Mouse (Mus musculus) induced T-regulatory cell, adult 2 months (primary cell): ENCODE data around the gene Pth1r.

Experiments
- DNase-seq: peaks from one replicate; pipeline ENCODE4 v3.0.0-alpha.2; 2012; ENCODE audit warnings: low read depth

Pth1r gene

DNA sequence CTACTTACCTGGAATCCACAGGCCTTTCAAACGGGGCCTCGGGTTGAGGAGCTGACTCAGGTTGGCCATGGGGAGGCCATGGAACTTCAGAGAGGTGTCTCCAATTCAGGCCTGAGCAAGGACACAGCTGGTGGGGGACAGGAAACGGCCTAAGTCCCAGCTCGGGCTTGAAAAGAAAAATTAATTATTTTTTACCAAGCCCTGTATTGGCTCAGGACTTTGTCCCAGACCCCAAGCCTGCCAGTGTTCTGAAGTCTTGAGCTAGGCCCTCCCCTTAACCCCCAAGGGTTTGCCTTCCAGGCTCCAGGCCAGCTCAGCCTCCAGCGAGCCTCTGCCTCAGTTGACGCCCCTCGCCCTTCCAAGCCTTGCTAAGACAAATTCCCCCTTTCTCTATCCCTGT lies at the start of gene Pth1r:
Pth1r (minus strand) TSS at position 185 of the 400 bp plus-strand sequence.
- no peak for DNase-seq

- DNase-seq, result no peak
These were observed 43.5 kb upstream of the Pth1r start for GRCm38 (mm10) chr9:110790462-110790861.

DNA sequence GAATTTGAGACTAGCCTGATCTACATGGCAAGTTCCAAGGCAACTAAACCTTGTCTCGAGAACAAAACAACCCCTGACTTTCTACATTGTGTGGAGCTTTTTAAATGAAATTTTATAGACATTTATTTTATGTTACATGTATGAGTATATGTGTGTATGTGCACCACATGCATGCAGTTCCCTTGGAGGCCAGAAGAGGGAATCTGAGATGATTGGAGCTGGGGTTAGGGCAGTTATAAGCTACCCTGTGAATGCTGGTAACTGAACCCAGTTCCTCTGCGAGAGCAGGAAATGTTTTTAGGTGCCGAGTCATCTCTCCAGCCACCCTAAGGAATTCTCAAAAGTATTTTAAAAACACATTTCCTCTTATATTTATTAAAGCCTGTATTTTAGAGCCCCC lies 41.2 kb upstream of the Pth1r start:
- DNase-seq, result no peak

- no peak for DNase-seq
These were observed 36.7 kb upstream of the Pth1r start for GRCm38 (mm10) chr9:110783611-110784010.

DNA sequence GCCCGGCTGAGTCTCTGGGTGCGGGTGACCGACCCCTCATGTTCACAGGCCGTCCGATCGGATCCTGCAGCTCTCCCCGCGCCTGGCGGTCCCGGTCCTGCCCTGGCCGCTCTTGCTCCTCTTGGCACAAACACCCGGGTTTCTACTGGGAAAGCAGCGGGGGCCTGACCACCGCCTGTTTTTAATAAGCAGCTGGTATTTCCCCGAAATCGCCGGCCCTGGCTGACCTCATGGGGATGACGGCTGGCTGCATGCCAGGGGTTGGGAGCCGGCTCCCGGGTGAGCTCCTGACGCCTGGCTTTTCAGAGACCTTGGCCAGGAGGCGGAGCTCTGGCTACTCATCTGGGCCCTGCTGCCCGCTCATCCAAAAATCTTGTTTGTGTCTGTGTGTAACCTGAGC lies 34.8 kb upstream of the Pth1r start:
- DNase-seq, result no peak

DNA sequence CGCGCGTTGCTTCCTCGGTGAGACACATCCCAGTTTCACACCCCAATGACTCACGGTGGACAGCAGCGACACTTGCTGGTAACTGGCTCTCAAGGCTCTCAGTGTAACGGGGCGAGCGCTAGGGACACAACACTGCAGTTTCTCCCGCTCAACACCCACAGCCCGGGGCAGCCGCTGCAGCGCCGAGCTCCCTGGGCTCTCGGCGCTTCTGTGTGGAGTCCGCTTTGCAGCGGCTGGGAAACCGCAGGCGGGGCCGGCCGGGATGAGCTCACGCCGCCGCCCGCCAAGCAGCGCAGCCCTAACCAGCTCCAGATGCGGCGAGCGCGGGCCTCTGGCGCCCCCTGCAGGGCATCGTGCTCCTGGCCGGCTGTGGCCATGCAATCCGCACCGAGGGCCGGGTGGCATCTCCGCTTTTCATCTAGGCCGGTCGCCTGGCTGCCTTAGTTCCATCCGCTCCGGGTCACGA lies 34.3 kb upstream of the Pth1r start:
- peak; percentile 91 for DNase-seq

GRCm38 (mm10) chr9:110779242-110779913 lies 32.4 kb upstream of the Pth1r start:
- peak; percentile 25 for DNase-seq

DNA sequence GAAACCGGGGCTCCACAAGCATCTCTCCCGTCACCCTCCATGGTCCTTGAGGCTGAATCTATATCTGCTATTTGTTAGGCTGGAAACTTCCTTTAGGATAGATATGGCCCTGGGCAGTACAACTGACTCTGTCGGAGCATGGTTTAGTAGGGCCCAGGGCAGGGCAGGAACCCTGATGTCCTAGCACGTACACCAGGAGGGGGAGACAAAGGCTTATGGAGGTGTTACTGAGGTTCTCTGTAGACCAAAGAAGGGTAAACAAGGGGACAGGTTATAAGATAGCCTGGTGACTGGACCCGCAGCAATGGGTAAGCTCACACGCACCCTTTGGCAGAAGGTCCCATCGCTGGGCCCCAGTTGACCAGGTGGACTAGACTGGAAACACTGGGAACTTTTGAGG lies 31.6 kb upstream of the Pth1r start:
- DNase-seq, result no peak

DNA sequence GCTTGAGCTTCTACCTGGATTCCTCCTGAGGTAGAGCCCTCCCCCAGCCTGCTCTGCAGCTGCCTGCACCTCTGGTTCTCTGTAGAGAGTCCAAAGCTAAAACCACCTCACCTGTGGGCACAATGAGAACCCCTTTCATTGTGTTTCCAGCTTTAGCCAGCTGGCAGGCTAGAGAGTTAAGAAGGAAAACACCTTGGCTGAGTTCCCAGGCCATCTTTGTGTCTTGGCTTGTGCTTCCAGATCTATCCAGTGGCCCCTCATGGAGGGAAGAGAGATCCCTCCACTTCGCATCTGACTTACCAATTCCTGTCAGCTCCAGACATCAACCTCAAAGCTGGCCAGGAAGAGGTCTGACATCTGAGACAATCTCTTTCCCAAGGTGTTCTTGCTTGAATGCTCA lies 31.2 kb upstream of the Pth1r start:
- DNase-seq, result no peak

DNA sequence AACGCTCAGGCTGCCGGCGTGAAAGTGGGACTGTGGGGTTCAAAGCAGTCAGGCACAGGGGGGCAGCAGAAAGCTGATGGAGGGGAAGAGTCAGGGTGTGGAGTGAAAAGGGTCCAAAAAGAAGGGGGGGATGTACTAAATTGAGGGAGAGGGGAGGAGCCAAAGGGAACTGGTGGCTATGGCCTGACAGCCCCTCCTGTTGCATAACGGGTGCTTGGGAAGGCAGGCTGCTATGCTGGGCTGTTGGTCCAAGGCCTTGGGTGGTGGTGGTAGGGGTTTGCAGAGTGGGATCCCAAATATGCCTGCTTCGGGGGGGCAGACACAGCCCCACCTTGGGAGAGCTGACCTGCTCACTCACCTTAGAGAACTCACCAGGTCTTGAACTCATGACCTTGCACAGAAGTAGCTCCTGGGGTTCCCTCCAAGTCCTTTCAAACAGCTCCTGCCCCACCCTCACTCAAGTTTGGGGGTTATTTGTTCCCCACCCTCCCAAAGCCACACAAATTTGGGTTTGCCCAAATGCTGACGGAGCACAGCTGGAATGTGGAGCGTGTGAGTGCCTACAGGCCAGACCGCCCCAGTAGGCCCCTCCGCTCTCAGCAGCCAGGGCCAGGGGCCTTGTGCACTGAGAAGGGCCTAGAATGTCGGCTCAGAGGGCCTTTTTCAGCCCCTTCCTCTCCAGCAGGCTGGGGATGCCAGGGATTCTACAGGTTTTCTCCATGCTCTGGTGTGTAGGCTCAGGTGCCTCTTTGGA lies 28.5 kb upstream of the Pth1r start:
- no peak for DNase-seq

DNA sequence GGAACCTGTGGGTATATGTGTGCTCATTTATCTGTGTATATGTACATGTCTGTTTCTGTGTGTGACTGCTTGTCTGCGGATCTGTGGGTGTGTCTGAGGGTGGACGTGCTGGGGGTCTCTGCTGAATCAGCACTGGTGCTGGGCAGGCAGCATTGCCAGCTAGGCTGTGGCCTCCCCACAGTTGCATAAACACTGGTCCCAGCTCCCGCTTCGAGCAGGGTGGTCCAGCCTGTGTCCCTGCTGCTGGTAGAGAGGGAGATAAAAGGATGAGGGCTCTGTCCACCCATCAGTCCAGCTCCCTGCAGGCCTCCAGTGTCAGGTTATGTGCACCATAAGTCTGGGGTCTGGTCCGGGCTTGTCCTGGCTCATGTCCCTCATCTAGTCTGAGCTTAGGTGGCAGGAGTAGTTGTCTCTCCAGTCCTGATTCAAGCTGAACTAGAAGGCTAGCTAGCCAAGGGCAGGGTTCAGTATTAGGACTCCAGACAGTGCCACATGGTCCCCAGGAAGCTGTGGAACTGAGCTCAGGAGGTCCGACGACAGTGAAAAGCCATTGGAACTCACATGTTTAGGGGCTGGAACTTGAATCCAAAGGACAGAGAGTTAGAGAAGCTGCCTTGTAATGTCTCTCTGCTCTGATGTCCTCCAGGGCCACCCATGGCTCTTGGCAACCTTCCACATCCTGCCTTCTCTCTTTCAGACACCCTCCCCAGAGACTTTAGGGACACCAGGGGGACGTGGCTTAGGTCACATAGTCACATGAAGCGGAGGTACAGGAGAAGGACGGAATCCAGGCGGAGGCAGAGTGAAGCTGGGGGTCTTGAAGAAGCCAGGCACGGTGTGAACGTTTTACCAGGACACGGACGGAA lies 27.7 kb upstream of the Pth1r start:
- no peak for DNase-seq

GRCm38 (mm10) chr9:110772336-110772735 lies 25.4 kb upstream of the Pth1r start:
- no peak for DNase-seq

DNA sequence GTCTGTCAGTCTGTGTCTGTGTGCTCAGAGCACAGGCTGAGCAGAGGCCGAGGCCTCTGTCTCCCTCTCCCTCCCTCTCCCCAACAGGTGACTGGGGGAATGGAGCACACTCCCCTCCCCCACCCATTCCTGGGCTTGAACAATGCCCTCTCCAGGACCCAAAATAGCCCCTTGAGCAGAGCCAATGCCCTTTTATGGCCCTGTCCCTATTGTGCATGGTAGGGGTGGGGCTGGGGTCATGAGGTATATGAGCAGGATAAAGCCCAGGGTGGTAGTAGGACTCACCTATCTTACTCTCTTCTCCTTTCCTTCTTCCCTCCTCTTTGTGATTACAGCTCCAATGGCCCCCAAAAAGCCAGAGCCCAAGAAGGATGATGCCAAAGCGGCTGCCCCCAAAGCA lies 16.5 kb upstream of the Pth1r start:
- no peak for DNase-seq

- no peak for DNase-seq
These were observed 15.8 kb upstream of the Pth1r start for GRCm38 (mm10) chr9:110762763-110763162.

DNA sequence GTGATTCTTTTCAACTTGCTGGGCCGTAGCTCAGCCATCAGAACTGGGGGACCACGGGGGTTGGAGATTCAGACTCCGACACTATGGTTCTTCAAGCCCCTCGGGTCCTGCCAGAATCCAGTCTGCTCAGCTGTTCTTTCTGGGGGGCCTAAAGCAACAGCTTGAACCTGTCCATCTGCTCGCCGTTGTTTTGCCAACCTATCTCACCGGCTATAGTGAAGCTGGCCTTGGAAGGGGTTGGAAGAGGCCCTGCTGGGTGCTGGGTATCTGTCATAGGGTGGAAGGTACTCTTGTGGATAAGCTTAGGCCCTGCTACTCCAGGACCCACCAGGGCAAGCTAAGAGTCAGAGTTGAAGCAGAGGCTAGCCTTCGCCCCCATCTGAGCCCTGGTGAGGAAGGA lies 13.9 kb upstream of the Pth1r start:
- no peak for DNase-seq

DNA sequence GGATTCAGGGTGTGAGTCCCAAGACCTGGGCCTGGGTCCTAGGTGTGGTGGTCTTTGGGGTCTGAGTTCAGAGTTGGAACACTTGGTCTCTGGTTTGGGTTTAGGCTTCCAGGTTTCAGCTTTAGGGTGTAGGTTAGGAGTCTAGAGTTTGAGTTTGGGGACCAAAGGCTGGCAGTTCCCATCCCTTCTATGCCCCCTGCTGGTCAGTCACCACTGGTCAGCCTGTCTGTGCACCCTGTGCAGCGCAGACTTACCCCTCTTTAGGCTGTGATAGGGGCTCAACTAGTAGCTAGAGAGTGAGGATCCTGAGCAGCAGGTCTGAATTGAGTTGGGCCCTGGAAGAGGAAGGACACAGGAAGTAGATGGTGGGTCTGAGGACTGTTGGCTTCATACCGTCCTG lies 12.3 kb upstream of the Pth1r start:
- DNase-seq, result peak; percentile 47

DNA sequence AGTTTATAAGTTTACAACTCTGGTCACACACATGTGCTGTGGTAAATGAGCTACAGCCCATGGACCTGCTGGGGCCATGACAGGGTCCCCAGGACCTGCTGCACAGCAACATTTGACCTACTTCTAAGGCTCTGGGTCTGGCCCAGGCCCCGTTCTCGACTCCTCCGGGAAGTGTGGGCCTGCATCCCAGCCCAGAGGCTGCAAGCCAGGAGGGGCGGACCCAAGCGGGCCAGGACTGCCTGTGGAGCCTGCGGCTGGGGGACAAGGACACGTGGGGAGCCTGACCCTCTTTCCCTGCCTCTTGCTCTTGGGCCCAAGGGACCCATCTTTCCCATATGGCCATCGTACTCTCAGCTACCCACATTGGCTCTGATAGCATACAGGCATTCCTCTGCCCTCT lies 11.7 kb upstream of the Pth1r start:
- no peak for DNase-seq

- no peak for DNase-seq
These were observed 10.9 kb upstream of the Pth1r start for GRCm38 (mm10) chr9:110757816-110758215.

GRCm38 (mm10) chr9:110753773-110754172 lies 6.8 kb upstream of the Pth1r start:
- no peak for DNase-seq

DNA sequence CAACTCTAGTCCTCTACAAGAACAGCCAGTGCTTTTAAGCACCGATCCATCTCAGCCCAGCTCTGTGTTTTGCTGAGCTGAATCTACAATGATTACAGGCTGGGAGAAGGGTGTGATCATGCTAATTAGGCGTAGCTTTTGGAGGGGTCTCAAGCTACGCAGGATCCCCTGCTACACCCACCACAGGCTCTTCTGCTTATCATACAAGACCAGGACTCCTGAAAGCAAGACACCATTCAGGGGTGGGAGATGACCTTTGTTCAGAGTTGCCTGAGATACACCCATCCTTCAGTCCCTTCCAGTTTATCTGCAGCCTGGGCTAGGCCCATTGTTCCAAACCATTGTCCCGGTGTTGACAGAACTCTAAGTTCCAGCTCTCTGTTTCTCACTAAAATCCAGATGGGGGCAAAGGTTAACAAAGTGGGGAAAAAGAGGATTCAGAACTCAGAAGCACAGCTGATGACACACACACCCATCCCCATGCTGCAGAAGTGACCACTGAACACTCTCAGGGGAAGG lies 6.0 kb upstream of the Pth1r start:
- DNase-seq, result no peak

DNA sequence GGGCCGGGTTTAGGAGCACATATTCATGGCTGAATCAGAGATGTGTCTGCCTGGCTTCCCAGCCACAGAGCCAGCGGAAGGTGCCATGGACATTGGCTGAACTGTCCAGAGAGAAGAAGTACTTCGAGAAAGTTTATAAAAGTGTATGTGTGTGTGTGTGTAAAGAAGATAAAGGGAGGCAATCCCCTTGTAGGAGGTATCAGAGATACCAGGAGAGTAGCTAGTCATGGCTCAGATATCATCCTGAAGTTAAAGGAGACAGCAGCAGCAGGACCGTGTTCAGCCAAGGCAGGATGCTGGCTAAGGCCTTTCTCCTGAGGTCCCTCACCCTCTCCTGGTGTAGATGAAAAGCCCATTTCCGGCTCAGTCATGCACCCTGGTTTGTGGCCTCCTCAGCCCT lies 4.5 kb upstream of the Pth1r start:
- DNase-seq, result no peak

DNA sequence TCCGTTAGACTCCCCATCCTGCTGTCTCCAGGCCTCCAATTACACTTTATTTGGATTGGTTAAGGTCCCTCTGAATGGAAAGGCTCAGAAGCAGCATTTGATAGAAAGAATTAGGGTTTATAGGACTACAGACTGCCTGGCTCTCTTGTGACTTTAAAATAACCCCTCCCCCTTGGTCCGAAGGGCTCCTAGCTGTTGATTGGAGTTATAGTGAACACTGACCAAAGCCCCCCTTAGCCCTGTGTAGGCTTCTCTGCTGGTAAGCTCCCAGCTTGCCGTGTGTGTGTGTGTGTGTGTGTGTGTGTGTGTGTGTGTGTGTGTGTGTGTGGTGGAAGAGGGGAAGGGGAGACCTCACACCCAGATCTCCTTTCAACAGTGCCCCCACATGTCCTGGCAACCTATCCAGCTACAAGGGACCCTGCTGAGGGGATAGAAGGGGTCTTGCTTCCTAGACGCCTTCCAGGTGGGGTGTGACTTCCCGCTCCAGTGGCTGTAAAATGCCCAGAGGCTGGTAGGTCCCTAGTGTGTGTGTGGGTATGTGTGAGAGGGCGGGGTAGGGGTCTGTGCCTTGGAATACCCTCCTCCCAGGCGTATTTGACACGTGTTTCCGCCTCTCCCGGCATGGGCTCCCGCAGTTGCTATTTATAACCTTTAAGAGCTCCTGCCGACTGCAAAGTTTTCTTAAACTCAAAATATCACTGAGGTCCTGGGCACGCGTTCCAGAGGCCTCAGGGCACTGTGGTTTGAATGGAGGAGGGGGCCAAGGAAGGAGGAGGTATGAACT lies 3.7 kb upstream of the Pth1r start:
- no peak for DNase-seq
